Mouse (Mus musculus) thymus, postnatal 36 days (tissue): Measurements from ENCODE around the gene Mybl2.
A peak's percentile ranks its signal among the peaks of the same experiment; 100 is the strongest.

Experiments used
- DNase-seq, 2 experiments: peaks; one replicate each; pipeline ENCODE4 v3.0.0; 2022; ENCODE audit warnings: mixed read lengths in 2 of 2

Mybl2 gene

DNA sequence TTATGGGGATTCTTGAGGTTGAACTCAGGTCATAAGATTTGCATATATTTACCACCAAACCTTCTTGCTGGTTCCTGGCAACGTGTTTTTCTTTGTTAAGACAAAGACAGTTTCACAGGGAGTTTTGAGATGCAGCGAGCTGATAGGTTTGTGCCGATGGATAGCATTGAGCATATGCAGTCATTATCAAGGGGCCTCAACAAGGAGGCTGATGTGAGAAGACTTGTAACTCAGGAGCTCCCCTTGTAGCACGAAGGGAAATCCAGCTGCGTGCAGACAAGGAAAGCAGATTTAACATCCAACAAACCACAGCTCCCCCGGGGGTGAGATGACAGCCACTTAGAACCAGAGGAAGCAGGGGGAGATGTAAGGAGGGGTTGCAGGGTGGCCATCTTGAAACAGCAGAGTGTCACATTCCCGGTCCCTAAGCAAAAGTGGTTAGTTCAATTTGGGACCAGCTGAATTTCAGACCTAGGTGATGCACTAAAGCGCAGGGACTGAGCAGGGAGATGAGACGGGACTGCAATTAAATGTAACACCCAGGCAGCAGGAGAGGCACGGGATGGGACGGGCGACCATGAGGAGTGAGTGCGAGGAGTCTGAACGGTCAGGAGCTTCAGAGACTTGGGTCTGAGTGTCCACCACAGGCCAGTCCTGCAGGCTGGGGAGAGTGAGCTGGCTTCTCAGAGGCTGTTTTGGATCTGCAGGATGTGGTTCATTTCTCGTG is 66.3 kb downstream of the Mybl2 start:
- peak; percentile 29 to 63 for DNase-seq

DNA sequence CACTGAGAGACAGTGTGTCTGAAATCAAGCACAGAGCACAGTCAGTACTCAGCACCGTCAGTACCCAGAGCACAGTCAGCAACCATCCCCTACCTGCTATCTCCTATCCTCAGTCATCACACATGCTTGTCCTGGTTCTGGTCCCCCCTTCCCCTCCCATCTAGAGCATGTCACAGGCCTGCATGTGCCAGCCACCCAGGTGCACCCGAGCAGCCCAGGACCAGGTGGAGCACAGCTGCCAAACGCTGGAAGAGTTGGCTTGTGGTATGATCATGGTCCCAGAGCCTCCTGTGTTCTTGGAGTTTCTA is 66.8 kb downstream of the Mybl2 start:
- DNase-seq = peak; percentile 40 to 67

DNA sequence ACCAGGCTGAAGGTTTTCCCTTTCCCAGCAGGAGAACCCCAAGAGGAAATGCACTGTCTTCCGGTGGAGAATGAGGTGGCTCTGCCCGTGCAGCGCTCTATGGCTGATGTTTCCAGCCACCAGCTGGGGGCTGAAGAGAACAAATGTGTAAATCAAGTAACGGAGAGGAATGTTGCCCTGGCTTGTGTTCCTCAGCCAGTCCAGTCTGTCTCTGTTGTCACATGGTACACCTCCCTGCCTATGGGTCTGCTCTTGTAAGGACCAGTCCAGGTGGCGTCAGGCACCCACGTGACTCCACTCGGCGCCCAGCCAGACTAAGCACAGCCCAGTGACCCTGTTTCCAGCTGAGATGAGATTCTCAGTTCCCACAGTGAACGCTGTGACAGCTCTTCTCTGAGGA is 67.8 kb downstream of the Mybl2 start:
- no peak for DNase-seq

DNA sequence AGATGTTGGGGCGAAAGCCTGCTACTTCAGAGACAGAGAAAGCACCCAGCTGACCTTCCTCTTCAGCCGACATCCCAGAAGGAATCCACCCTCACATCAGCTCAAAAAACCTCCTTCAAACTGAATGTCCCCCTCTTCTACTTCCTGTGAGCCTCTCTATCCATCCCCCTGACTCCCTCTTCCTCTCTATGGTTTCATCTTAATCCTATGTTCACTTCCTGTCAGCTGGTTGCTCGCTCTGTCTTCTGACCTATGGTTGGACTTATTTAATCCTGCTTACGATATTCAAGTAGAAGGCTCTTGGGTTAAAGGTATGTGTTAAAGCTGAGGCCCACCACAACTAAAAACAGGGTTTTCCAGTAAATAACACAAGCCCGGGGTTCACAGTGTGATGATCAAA is 69.0 kb downstream of the Mybl2 start:
- no peak for DNase-seq

DNA sequence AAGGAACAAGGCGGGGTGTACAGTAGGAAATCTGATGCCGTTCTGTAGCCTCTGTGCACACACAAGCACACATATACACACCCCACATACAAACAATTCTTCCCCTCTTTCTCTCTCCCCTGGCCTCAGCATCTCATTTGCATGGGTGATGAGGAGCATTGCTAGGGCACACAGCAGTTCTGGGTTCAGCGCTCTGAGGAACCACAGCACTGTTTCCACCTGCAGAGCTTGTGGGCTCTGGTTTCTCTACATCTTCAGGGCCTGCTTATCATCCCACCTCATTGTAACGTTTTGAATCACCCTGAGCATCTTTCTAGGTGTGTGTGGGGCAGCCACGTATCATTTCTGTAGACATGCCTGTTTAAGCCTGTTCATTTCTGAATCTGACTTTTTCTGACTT is 76.3 kb downstream of the Mybl2 start:
- no peak for DNase-seq

DNA sequence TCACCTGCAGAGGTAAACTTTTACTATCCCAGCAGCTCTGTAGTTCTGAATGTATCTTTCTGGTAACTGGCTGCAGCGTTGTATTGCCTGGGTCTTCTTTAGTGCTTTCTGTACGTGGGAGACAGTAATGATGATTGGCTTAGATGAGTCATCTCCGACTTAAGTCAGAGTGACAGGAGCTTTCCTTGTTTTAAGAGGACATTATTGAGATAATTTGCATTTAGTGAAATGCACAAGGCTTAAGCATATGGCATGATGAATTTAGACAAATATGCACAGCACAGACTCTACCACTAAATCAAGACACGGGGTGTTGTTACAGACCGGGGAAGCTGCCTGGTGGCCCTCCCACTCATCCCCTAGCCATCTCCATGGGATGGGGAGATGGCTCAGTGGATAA is 77.8 kb downstream of the Mybl2 start:
- DNase-seq = no peak
